Mouse (Mus musculus): ENCODE measurements around the gene Bad. TPM values are rescaled to one million over a fixed set of nuclear protein-coding genes. Genes with fewer than 3 reads are reported as not detected.
"Not testable (repeated sequence)": the region's sequence is repeated elsewhere in the genome, so short reads cannot be mapped to it uniquely, and the experiment has no call there.

The Bad gene
- total RNA-seq (2015) (13.4 and 14.1 TPM in 2 replicates), total RNA-seq (2017) (43.1 and 56.3 TPM in 2 replicates)

DNA sequence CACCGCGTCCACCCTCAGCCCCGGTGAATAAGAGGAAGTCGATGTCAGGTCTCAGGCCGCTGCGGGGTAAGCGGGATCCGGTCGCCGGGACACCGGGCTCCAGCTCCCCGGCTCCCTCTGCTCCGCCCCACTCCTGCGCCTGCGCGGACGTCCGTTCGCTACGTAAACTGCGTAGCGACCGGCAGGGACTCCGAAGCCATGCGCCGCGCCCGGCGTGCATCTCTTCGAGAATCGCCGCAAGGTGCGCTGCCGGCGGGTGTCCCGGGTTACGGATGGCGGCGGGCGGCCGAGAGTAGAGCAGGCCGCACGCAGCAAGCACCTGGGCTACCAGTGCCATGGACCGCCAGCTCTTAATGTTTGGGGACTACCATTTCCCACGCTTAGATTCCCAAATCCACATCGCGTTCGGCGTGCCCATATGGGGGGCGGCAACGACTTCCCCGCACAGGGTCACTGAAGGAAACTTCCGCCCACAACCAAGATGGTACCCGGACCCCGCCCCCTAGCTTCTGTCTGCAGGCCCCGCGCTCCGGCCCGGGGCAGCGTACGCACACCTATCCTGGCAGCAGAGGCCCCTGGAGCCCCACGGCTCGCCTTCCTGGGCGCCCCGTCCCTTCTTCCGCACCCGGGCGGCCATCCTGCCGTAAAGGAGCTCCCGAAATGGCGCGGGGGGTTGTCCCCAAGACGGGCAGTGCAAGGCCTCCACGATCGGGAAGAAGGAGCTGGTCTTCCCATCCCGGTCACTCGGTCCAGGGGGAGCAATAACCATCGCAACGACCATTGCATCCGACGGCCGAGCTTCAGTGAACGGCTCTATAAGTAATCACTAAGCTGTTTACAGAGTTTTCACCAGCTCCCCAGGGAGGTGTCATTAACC lies at the start of gene Bad:
Bad (plus strand) TSS at position 490 of the 877 bp plus-strand sequence.
- ATAC-seq (replicated peaks; ENCODE audit: poor library complexity), result peak; percentile 84

DNA sequence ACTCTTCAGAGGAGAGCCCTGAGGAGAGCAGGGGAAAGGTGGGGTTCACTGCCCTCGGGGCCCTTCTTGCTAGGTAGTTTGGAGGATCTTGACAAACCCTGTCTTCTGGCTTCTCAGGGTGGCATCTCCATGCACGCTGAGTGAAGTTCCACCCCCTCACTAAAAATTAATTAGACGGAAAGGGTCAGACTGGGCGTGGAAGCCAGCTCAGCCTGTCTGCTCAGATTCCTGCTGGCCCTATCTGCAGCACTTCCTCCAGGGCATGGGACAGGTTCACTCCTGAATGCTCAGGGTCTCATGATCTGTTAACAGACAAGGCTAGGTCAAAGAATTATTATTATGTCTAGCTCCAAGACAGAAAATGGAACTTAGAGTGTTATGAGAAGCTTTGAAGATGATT lies 49.1 kb upstream of the Bad start:
- no peak for ATAC-seq (replicated peaks; ENCODE audit: poor library complexity)

DNA sequence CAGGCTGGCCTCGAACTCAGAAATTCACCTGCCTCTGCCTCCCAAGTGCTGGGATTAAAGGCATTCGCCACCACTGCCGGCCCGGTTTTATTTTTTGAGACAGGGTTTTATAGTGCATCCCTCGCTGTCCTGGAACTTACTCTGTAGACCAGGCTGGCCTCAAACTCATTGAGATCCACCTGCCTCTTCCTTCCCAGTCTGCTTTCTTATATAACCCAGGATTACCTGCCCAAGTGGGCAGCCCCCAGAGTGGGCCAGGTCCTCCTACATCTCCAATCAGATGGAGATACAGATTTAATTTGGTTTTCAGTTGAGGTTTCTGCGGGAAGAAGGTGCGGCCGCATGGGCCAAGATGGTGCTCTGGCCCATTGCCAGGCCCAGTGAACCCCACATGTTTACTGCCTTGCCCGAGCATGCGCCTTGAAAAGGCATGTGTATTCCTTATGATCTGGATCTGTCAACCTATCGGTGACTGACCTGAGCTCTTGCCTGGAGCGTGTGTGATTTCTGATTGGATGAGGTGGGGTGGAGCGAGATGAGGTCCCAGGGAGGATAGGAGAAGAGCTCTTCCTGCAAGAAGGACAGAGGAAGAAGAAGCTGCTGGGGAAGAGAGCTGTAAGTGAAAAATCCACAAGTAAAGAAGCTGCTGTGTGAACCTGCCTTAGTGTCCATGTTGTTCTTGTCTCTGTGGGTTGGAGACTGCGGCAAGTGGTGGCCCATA lies 47.8 kb upstream of the Bad start:
- ATAC-seq (replicated peaks; ENCODE audit: poor library complexity), result no peak

DNA sequence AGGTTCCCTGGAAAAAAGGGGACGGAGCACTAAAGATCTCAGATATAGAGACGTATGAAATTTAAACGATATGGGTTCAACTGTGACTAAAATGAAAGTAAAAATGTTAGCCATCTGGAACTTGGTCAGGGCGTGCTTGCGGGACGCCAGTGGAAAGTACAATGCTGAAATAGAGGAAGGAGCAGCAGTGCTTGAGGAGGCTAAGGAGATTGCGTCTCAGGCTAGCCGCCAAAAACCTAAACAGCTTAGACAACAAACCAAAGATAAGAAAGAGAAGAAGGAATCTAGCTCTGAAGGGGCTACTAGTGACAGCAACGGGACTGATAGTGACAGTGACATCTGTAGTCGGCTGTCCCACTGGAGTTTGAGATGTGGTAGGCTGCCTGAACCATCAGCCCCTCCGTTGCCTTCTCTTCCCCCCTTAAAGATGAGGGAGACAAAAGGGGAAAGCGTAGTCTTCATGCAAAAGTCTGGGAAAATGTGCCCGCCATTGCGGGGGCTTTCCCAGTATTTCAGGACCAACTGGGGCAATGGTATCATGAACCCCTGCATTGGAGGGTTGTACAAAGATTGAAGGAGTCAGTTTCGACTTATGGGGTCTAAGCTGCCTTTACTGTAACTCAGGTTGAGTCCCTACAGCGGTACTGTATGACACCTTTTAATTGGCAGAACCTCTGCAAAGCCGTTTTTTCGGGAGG lies 45.9 kb upstream of the Bad start:
- ATAC-seq (replicated peaks; ENCODE audit: poor library complexity), result not testable (repeated sequence)

DNA sequence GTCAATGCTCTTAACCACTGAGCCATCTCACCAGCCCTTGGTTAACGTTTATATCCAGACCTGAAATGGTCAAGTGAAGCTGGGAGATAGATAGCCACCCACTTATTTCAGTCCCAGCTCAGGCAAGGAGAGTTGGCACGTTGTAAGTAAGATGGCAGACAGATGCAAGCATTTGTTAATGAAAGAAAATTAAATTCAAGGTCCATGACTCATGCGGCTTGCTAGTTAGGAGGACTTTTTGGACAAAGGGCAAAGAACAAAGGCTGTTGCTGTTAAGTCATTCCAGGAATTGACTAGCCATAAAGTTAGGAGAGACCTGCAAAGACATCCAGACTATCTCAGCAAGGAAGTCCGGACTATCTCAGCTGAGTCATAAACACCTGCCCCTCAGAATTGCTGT lies 42.0 kb upstream of the Bad start:
- no peak for ATAC-seq (replicated peaks; ENCODE audit: poor library complexity)

DNA sequence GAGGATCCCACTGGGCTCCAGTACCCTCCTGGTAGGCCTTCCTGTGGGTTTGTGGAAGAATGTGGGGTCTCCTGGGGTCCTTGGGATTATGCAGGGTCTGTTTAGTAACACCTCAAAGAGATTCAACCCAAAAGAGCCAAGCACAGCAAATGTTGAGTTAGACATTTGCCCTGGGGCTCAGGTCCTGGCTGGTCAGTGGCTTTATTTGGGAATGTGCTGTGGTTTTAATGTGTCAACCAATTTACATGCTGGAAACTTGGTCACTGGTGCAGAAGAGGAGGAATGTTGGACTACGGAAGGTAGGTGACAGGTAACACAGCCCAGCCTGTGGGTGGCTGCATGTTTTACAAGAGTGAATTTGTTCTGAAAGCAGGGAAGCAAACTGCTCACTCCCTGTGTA lies 38.6 kb upstream of the Bad start:
- ATAC-seq (replicated peaks; ENCODE audit: poor library complexity), result no peak

DNA sequence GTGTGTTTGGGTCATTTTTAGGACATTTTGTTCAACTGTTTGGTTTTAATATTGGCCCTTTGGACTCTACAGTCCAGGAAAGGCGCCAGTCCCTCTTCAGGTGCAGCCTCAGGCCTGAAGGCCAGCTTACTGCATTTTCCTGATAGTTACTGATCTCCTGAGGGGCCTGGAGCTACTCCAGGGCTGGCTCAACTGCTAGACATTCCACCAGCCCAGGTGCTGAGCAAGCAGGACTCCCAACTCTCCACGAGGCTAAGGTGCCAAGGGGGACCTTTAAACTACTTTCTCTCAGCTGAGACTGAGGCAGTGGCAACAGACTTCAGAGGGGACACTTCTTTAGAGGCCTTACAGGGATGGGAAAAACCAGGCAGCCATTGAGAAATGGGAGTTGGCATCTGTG lies 36.8 kb upstream of the Bad start:
- no peak for ATAC-seq (replicated peaks; ENCODE audit: poor library complexity)

DNA sequence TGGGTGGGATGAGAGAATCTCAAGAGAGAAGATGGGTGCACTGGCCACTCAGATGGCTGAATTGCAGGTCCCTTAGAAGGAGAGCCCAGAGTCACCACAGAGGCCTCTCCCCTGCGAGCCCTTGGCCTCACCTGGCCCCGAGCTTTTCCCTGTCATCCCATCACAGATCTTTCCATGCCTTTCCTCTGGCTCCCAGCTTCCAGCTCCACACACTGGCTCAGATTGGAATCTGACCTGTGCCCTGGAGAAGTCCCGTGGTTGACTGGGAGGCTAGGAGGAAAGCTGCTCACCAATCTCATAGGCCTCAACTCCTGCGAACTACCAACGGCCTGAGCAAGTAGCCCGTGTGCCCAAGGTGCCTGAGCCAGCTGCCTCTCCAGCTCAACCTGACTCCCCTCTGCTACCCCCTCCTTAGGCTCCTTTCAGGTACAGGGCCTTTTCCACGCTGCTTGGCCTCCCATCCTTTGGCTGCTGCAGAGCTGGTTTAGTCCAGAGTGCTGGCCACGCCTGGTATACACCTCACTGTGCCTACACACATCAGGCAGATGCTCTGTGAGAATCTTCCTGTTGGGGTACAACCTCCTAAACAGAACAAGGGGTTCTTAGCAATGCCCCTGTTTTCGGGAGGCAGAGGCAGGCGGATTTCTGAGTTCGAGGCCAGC lies 36.0 kb upstream of the Bad start:
- no peak for ATAC-seq (replicated peaks; ENCODE audit: poor library complexity)

DNA sequence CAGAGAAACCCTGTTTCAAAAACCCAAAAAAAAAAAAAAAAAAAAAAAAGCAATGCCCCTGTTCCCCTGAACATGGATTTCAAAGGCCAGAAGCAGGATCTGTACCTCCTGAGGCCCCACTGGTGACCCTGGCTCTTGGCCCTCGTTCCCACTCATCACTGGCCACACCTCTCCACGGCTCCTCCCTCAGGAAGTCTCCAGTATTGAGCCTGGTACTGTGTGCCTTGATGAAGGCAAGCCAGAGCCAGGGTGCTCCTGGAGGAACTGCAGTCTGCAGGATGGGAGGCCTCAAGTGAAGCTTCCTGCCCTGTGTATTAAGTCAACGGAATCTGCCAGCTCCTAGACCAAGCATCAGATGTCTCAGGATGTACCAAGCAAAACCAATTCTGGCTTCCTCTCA lies 35.5 kb upstream of the Bad start:
- ATAC-seq (replicated peaks; ENCODE audit: poor library complexity), result no peak

DNA sequence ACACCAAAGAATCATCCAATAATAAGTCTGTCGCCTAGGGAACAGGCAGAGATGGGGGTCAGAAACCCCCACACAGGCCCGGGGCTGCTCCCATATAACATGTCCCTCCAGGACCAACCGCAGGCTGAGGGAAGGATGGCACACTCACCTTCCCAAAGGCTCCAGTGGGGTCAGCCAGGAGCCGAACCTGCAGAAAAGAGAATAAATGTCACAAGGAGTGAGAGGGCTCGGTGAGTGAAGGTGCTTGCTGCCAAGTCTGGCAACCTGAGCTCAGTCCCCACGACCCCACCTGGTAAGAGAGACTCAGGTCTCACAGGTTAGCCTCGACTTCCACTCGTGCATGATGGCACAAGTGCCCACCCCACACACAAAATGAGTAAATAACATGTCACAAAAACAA lies 34.6 kb upstream of the Bad start:
- no peak for ATAC-seq (replicated peaks; ENCODE audit: poor library complexity)

DNA sequence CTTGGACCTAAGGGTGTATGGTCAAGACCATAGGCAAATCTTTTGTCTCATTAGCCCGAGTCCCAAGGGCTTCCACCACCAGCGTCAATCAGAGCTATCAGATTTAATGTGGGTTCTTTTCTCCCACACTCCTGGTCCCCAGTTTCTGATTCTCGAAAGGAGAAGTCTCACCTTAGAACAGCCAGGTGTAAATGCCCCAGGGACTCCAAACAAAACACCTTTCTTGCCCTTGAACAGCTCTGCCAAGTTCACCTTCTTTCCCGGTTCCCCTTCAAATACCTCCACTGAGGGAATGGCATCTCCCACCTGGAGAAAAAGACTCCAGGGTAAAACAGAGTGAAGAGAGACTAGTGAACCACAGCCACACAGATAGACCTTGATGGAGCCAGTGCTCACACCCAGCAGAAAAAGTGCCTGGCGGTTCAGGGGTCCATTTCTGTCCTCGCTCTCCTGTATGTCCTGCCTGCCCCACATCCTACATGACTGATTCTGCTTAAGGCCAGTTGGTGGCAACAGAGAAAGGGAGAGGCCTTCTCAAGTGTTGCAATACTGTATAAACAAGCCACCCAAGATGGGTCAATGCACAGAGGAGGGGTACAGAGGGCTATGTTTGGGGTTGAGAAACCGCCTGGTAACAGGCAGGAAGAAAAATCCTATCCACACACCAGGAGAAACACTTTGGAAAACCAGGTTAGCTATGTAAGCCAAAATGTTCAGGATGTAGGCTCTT lies 33.7 kb upstream of the Bad start:
- ATAC-seq (replicated peaks; ENCODE audit: poor library complexity), result no peak

DNA sequence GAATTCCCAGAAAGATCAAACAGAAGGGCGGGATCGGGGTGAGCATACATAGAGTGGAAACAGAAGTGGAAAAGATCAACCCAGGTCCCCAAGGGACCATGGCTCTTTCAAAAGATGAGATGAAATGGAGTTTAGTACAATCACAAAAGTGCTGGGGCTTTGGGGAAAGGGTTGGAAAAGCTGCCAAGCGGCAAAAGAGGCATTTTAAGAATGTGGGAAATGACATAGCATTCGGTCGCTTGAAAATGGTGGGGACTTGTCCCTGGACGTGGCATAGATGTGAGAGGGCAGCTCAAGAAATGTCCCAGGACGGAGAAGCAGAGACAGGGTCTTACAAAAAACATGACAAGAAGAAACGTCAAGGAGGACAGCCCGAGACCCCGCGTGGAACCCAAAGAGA lies 32.6 kb upstream of the Bad start:
- no peak for ATAC-seq (replicated peaks; ENCODE audit: poor library complexity)

DNA sequence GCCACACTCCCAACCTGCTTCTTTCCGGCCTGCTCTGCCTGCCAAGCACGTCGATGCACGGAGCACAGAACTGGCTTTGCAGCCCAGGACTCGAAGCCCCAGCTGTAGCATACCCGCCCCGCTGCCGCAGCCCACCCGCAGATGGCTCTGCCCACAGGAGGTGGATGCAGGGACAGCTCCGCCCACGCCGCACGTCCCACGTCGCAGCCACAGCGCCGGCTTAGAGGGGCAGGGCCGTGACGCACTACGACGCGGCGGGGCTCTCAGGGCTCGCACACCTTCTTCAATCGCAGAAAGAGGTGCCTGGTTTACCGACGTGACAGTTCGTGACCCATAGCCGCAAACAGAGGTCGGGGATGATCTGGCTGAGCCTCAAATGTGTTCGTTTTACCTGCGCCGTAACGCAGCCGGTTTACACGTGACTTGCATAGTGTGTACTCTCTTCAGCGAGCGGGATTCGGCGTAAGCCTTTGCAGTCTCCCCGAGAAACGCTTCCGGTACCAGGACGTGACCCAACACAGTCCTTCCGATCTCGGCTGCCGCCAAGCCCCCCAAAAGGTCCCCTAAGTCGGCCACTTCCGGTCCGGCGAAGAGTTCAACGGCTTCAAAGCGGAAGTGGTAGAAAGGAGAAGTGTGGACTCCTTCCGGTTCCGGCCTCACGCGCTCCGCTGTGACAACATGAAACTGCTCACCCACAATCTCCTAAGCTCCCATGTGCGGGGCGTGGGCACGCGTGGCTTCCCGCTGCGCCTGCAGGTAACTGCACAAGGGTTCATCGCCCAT lies 32.0 kb upstream of the Bad start, which contains the start of the genes Trmt112 and Prdx5:
Trmt112 (plus strand) TSS at position 192 of the 783 bp plus-strand sequence.
Prdx5 (minus strand) TSS at position 600 of the 783 bp plus-strand sequence.
- peak; percentile 86 for ATAC-seq (replicated peaks; ENCODE audit: poor library complexity)

DNA sequence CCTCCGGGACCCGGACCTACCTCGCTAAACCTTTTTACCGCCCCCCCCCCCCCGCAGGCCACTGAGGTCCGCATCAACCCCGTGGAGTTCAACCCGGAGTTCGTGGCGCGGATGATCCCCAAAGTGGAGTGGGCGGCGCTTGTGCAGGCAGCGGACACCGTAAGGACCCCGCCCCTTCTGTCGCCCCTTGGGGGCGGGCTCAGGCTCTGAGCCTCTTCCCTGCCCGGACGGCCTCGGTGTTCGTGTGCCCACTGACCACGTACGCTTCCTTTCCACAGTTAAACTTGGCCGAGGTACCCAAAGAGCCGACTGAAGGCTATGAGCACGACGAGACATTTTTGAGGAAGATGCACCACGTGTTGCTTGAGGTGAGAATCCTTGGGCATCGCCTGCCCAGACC lies 31.4 kb upstream of the Bad start:
- peak; percentile 54 for ATAC-seq (replicated peaks; ENCODE audit: poor library complexity)

DNA sequence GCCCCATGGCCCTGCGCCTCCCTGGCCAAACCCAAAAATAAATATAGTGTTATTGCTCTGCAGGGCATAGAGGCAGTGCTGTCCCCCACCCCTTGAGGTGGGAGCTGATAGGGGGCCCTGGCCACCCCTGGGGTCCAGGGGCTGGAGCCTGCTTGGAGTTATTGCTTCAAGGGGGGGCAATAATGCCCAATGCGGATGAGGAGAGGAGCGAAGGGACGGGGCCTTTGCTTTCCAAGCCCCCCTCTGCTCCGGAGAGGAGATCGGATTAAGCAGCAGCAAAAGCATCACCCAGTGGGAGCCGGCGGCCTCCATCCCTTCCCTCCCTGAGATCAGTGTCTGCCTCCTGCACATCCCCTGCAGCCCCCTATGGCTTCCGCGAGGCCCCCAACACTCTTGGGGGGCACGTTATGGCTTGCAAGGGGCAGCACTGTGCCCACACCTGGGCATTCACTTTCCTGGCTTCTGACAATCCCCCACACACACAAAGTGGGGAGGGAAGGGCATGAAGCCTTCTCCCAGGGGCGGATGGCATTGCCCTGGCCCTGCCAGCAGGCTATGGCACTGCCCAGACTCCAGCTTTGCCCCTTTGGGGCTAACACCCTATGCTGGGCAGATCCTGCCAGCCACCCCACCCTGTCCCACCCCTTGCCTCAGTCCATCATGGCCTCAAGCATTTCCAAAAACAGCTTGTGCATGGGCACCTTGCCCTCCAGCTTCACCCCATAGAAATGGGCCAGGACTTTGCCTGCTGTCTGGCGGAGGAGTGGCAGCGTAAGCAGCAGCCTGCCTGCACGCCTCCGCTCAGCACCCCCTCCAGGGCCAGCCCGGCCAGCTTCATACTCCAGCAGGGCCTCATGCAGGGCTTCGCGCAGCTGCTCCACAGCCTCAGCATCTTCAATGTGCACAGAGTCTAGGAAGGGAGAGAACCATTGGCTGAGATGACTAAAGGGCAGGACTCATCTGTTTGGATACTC lies 30.3 kb upstream of the Bad start:
- no peak for ATAC-seq (replicated peaks; ENCODE audit: poor library complexity)

DNA sequence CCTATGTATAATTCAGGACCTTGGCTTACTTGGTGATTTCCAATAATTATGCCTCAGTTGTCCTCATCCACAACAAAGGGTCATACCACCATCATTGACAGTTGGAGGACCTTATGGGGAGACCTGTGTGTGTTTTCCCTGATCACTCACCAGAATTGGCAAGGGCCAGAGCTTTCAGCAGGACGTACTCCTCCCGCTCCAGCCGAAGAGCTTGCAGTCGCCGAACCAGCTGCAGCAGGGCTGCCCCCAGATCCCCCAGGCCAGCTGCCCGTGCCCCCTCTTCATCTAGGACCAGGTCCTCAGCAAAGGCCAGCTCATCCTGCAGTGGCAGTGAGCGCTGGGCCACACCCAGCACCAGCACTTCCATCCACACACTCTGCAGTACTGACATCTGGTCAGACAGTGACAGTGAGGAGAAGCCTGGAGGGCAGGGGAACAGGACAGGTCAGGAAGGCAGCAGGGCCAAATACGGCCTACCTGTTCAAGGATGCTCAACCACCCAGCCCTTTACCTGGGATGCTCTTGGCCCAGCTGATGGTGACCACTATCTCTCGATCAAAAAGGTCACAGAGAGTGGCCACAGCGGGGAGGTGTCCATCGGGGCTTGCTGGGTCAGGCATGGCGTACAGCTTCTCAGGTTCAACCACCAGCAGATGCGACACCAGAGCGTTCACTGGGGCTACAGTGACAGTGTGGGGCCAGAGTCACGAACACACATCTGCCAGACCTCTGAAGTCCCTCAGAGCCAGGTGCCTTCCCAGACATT lies 29.3 kb upstream of the Bad start:
- no peak for ATAC-seq (replicated peaks; ENCODE audit: poor library complexity)

DNA sequence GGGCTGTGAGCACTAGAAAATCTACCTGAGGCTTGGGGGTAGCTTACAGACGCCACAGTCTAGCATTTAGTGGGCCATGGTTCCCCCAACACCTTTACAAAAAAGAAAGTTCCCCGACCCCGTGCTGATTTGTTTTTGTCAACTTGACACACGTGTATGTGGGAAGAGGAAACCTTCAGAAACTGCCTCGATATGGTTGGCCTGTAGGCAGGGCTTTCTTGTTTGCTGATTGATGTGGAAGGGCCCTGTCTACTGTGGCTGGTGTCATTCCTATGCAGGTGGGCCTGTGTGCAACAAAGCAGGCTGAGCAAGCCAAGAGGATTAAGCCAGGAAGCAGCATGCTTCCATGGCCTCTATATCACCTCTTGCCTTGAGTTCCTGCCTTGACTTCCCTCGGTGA lies 28.6 kb upstream of the Bad start:
- no peak for ATAC-seq (replicated peaks; ENCODE audit: poor library complexity)

DNA sequence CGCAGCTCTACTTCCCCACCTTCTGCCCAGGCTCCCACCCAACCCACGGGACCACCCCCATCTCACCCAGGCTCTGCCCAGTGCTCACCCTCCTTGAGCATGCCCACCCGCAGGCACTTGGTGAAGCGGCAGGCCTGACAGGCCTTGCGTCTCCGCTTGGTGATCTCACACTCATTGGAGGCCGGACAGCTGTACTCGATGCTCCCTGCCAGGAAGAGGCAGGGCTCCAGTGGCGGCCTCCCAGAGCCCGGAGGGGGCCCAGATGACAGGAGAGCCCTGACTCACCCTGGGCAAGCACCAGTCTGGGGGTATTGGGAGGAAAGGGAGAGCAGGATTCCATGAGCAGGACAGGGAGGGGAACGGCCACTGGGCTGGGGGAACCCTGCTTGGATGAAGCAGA lies 27.7 kb upstream of the Bad start:
- ATAC-seq (replicated peaks; ENCODE audit: poor library complexity), result no peak

Measured in megakaryocyte progenitor cell, adult 5-6 weeks (primary cell).